Mouse (Mus musculus) embryo, embryonic 9.5 days (tissue): ENCODE results near the gene Gpr137b.
"Not testable (repeated sequence)": the region's sequence is repeated elsewhere in the genome, so short reads cannot be mapped to it uniquely, and the experiment has no call there.

Source experiments
- DNase-seq: peaks from one replicate; pipeline ENCODE4 v3.0.0-alpha.2; 2017; ENCODE audit errors: extremely low spot score

Gpr137b gene

DNA sequence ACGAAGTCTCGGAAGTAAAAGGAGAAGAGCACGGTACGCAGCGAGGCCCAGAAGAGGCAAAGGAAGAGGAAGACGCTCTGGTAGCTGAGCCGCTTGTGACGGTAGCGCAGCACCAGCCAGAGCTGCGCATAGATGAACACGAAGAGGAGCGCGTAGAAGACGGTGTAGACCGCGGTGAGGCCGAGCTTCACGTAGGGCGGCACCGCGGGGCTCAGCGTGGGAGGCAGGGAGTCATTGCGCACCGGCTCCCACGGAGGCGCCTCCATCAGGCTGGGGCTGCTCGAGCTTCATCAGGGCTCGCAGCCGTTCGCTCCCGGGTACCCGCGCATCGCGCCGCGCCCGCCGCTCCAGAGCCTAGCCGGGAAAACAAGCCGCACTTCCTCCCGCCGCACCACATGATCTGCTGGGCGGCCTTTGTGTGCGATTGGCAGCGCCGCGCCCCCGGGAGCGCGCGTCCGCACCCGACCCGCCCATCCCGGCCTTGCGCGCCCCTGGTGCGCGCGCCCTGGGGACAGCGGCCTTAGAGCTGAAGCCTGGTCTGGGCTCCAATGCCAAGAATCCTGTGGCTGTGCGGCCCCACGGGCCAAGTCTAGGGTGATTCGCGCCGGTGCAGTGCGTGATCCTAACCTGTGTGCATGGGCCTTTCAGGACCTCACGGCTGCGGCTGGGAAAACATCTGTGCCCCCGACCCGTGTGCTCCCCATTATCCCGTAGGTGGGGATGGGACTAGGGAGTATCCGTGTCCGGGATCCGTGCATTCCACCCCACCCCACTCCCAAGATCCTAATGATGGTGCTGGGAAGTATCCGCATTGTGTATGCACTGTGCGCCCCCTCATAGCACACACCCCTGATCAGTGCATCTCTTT, at the start of gene Gpr137b:
Gene Gpr137b, minus strand, starts transcription at position 787 of the 868 bp plus-strand sequence.
- peak; percentile 57 for DNase-seq

GRCm38 (mm10) chr13:13438112-13438953, 44.5 kb upstream of the Gpr137b start:
- DNase-seq, result not testable (repeated sequence)

DNA sequence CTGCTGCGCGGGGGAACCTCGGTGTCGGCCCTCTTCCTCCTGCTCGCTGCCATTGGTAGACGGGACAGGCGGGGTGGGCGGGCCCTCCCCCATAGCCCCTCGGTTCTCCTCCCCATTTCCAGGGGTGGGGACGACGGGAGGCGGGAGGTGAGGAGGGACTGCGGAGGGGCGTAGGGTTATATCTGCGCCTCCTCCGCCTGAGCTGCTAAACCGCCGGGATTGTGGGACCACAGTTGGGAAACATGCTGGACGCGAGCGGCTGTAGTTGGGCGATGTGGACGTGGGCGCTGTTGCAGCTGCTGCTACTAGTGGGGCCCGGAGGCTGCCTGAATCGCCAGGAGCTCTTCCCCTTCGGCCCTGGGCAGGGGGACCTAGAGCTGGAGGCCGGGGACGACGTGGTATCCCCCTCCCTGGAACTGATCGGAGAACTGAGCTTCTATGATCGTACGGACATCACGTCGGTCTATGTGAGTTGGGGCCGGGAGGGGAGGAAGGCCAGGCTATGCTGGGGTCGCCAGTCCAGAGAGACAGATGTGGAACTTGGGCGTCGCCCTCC, 43.7 kb upstream of the Gpr137b start, which contains the start of gene Nid1:
Gene Nid1, plus strand, starts transcription at position 92 of the 556 bp plus-strand sequence.
- not testable (repeated sequence) for DNase-seq

- not testable (repeated sequence) for DNase-seq
These were observed 42.3 kb upstream of the Gpr137b start for GRCm38 (mm10) chr13:13436161-13436560.

- not testable (repeated sequence) for DNase-seq
These were observed 29.5 kb upstream of the Gpr137b start for GRCm38 (mm10) chr13:13423301-13423700.

- not testable (repeated sequence) for DNase-seq
These were observed 25.0 kb upstream of the Gpr137b start for GRCm38 (mm10) chr13:13418859-13419258.

- not testable (repeated sequence) for DNase-seq
These were observed 22.2 kb upstream of the Gpr137b start for GRCm38 (mm10) chr13:13416007-13416337.

- peak; percentile 56 for DNase-seq
These were observed 21.5 kb upstream of the Gpr137b start for GRCm38 (mm10) chr13:13415120-13416006.

DNA sequence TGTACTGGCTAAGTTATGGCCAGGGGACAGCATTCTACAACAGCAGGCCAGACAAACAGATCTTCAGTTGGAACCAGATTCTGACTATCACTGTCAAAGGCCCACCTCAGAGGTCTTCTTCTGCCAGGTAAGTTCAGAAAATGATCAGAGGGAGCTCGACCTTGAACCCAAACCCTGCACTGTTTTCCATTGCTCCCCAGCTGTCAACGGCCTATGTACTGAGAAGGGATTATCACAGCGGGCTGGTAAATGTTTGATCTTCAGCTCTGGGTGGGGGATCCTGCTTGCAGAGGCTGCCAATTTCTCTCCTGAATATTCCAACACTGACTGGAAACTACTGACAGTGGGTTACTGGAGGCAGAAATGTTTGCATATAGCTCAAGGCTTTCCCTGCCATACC, 20.4 kb upstream of the Gpr137b start:
- no peak for DNase-seq

GRCm38 (mm10) chr13:13405511-13405910, 11.7 kb upstream of the Gpr137b start:
- DNase-seq, result not testable (repeated sequence)

DNA sequence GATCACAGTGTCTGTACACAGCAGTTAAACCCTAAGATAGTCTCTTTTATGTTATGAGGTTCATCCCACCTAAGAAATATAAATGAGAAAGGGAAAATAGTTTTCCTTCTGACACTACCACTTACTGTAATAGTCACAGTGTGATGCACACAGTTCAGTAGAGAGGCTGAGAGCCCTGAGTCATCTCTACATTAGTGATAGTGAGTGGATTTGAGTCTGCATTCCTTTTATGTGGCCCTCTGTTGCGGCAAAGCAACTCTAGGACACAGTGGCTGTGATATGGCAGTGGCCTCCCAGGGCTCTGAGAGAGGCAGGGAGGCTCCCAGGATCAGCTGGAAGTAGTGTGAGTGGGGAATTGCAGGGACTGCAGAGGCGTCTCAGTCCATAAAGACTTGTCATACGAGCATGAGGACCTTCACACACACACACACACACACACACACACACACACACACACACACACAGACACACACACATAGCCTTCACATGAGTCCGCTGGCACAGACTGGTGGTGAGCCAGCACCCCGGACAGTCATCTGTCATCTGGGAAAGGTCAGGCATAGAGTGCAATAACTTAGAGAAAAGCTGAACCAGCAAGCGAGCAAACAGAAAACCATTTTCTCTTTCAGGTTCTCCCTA, 10.8 kb upstream of the Gpr137b start:
- DNase-seq, result not testable (repeated sequence)

GRCm38 (mm10) chr13:13403839-13404238, 10.0 kb upstream of the Gpr137b start:
- DNase-seq, result not testable (repeated sequence)

GRCm38 (mm10) chr13:13403366-13403765, 9.6 kb upstream of the Gpr137b start:
- DNase-seq, result not testable (repeated sequence)

GRCm38 (mm10) chr13:13402818-13403217, 9.0 kb upstream of the Gpr137b start:
- DNase-seq, result not testable (repeated sequence)

- DNase-seq, result not testable (repeated sequence)
These were observed 7.0 kb upstream of the Gpr137b start for GRCm38 (mm10) chr13:13400851-13401250.

- peak; percentile 63 for DNase-seq
These were observed 232 bp upstream of the Gpr137b start for GRCm38 (mm10) chr13:13394096-13394395.

DNA sequence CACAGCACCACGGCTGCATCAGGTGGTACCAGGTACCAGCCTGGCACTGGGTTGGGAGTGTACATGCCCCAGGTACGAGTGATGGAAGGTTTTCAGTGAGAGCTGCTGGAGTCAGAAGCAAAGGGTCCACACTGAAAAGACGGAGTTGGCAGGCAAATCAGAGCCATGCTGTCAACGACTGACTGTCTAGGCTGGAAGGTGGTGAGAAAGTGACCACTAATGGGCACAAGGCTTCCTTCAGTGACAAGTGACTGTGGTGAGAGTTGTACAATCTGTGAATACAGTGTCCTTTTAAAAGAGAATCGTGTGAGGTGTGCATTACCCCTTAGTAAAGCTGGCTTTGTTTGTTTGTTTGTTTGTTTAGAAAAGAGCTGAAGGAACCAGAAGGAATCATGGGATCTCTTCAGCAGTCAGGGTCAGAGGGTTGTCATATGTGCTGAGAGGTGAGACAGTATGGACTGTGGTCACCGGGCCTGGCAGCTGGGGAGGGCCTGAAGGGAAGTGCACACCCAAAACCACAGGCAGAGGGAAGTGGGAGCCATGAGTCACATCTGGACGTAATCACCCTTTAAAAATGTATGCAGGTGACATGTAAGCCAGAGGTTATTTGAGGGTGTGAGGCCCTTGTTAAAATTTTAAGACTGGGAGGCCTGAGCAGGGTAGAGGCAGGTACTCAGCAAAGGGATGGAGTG, 15.5 kb downstream of the Gpr137b start:
- DNase-seq, result not testable (repeated sequence)

DNA sequence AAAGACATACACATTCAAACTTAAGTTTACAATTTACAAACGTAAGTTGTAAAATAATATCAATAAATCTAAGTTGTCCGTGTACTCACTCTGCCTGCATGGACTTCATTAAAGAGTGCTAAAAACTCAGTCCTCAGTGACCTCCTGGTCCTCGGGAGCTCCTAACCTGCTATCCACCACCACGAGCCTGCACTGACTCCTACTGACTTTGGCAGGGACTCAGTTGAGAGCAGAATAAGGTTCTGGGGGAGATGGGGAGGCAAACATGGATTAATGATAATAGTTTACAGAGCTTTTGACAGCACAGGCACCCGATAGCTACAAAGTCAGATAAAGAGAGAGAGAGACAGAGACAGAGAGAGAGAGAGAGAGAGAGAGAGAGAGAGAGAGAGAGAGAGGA, 16.6 kb downstream of the Gpr137b start:
- no peak for DNase-seq

GRCm38 (mm10) chr13:13373965-13374364, 19.8 kb downstream of the Gpr137b start:
- DNase-seq, result not testable (repeated sequence)

DNA sequence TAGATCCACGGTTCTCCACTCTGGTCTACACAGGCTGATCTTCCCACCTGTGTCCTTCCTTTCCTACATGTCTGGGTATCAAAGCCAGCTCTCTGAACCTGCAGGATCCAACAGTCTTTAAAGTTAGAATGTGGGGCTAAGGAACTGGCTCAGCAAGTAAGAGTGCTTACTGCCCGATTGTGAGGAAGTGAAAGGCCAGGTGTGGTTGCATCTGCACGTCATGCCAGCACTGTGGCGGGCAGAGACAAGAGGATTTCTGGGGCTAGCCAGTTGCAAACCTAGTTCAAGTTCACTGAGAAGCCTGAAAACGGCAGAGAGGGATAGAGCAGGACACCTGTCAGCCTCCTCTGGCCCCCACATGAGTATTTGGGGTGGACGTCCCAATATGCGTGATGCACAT, 22.4 kb downstream of the Gpr137b start:
- DNase-seq, result not testable (repeated sequence)
